Mouse (Mus musculus) Patski (cell line): Measurements from ENCODE around the gene Mpp4. TPM values are rescaled to one million over a fixed set of nuclear protein-coding genes. Genes with fewer than 3 reads are reported as not detected.

ENCODE experiments used
- ATAC-seq: fragments of 100-300 bp; one replicate; pipeline ENCODE4 v1.8.0; 2021
- CTCF ChIA-PET: fragments of 350-600 bp; sonication (Branson Sonifier 250); formaldehyde crosslinking; loops from one replicate; lab custom pipeline; 2022; ENCODE audit warnings: inconsistent platforms; lab: Charles Lee
- POLR2A ChIA-PET: fragments of 350-600 bp; sonication (Branson Sonifier 250); formaldehyde crosslinking; loops from one replicate; lab custom pipeline; 2022; ENCODE audit warnings: antibody characterized with exemption, inconsistent platforms; lab: Charles Lee
- DNase-seq: peaks from one replicate; pipeline ENCODE4 v3.0.0-alpha.2; 2011; ENCODE audit warnings: low read depth, low spot score
- H3K27me3 ChIP-seq: fragments of 371-371 bp; one replicate; pipeline ENCODE4 v1.5.1; 2021
- CTCF ChIP-seq: fragments of 100-300 bp; IDR thresholded peaks from one replicate; pipeline ENCODE4 v1.5.1; 2021
- in situ Hi-C: fragments of 300-500 bp; cut with MboI; formaldehyde crosslinking; loops from 3 replicates; pipeline ENCODE4 v1.11.1; 2018; ENCODE audit warnings: low pct_unique_long_range_greater_than_20kb, mixed read lengths
- polyA plus RNA-seq: library from polyadenylated mRNA; unstranded; gene quantifications from one replicate; pipeline ENCODE4 v1.2.3, GENCODE M21; 2021

Mpp4 gene
- polyA plus RNA-seq, 1 experiment from 2014 or later: 0.67 TPM

GRCm38 (mm10) chr1:59152346-59152745, 10.8 kb downstream of the Mpp4 start:
- no peak for TF ChIP-seq CTCF
- in situ Hi-C loops: loop anchor here (10.0 kb wide), 1 partner anchor 388 kb away; no protein-coding TSS in a partner anchor
- ATAC-seq (no peak), DNase-seq (no peak)
- ChIA-PET POLR2A (no interaction called here), CTCF (no interaction called here)
- no peaks in the 10 kb centered on the region for H3K27me3 ChIP-seq

- DNase-seq: no peak
- H3K27me3 ChIP-seq: no peaks in the 10 kb centered on the region
- ChIA-PET CTCF (interaction anchor here (1.1 to 1.4 kb wide), 2 partner anchors 8 to 18 kb away, joined by 3 to 4 read pairs; no protein-coding TSS in a partner anchor), POLR2A (no interaction called here)
- ATAC-seq: no peak
- in situ Hi-C loops: loop anchor here (10.0 kb wide), 1 partner anchor 386 kb away; no protein-coding TSS in a partner anchor
- TF ChIP-seq CTCF: peak; percentile 7
Measured at GRCm38 (mm10) chr1:59150542-59150941, 12.6 kb downstream of the Mpp4 start.

- DNase-seq: no peak
- H3K27me3 ChIP-seq: no peaks in the 10 kb centered on the region
- CTCF ChIA-PET: interaction anchor here (0.8 to 1.4 kb wide), 2 partner anchors 94 to 98 kb away, joined by 3 read pairs; no protein-coding TSS in a partner anchor
- POLR2A ChIA-PET: no interaction called here
- TF ChIP-seq CTCF: peak; percentile 62
- in situ Hi-C loops: loop anchor here (5.0 kb wide), 2 partner anchors 77 to 137 kb away; no protein-coding TSS in a partner anchor
- ATAC-seq: no peak
Measured at GRCm38 (mm10) chr1:59144543-59144942, 18.6 kb downstream of the Mpp4 start.

- ATAC-seq (no peak), DNase-seq (no peak)
- peak; percentile 86 for TF ChIP-seq CTCF
- H3K27me3 ChIP-seq: no peaks in the 10 kb centered on the region
- in situ Hi-C loops: loop anchor here (5.0 kb wide), 2 partner anchors 76 to 136 kb away; no protein-coding TSS in a partner anchor
- CTCF ChIA-PET: interaction anchor here (0.9 to 1.8 kb wide), 10 partner anchors 9 to 95 kb away, joined by 3 to 6 read pairs (median 4); no protein-coding TSS in a partner anchor
- POLR2A ChIA-PET: no interaction called here
Measured at GRCm38 (mm10) chr1:59142809-59143208, 20.4 kb downstream of the Mpp4 start.

GRCm38 (mm10) chr1:59134419-59134818, 28.8 kb downstream of the Mpp4 start:
- ATAC-seq (no peak), DNase-seq (no peak)
- no peak for TF ChIP-seq CTCF
- H3K27me3 ChIP-seq: peaks cover 4% of the 10 kb centered on the region
- CTCF ChIA-PET: interaction anchor here (0.6 kb wide), 1 partner anchor 10 kb away, joined by 3 read pairs; no protein-coding TSS in a partner anchor
- POLR2A ChIA-PET: interaction anchor here (0.8 kb wide), 1 partner anchor 24 kb away, joined by 3 read pairs; no protein-coding TSS in a partner anchor
- in situ Hi-C loops: no loop called here

GRCm38 (mm10) chr1:59128879-59129278, 34.3 kb downstream of the Mpp4 start:
- in situ Hi-C loops: no loop called here
- peaks cover 13% of the 10 kb centered on the region for H3K27me3 ChIP-seq
- DNase-seq (no peak), ATAC-seq (no peak)
- no peak for TF ChIP-seq CTCF
- ChIA-PET CTCF (interaction anchor here (1.7 kb wide), 1 partner anchor 14 kb away, joined by 6 read pairs; no protein-coding TSS in a partner anchor), POLR2A (no interaction called here)

- in situ Hi-C loops: no loop called here
- no peak for TF ChIP-seq CTCF
- ChIA-PET CTCF (interaction anchor here (1.2 kb wide), 1 partner anchor 113 kb away, joined by 3 read pairs; no protein-coding TSS in a partner anchor), POLR2A (no interaction called here)
- H3K27me3 ChIP-seq: peaks cover 9% of the 10 kb centered on the region
- no peak for ATAC-seq
- DNase-seq: no peak
Measured at GRCm38 (mm10) chr1:59125558-59125957, 37.6 kb downstream of the Mpp4 start.

- TF ChIP-seq CTCF: no peak
- CTCF ChIA-PET: no interaction called here
- H3K27me3 ChIP-seq: no peaks in the 10 kb centered on the region
- in situ Hi-C loops: no loop called here
- peak; percentile 75 for DNase-seq
- ATAC-seq: peak; percentile 94
- POLR2A ChIA-PET: interaction anchor here (1.0 kb wide), 1 partner anchor 11 kb away, joined by 4 read pairs; no protein-coding TSS in a partner anchor
Measured at GRCm38 (mm10) chr1:59119720-59120457, 43.3 kb downstream of the Mpp4 start, which contains the start of gene Tmem237. Tmem237 (minus strand) TSS chr1:59120408.

- in situ Hi-C loops: no loop called here
- POLR2A ChIA-PET: no interaction called here
Measured at GRCm38 (mm10) chr1:59110524-59110923, 52.7 kb downstream of the Mpp4 start.

GRCm38 (mm10) chr1:59102071-59102470, 61.1 kb downstream of the Mpp4 start:
- TF ChIP-seq CTCF: no peak
- ChIA-PET POLR2A (no interaction called here), CTCF (interaction anchor here (0.6 kb wide), 1 partner anchor 321 kb away, joined by 3 read pairs; no protein-coding TSS in a partner anchor)
- no peak for ATAC-seq
- DNase-seq: no peak
- H3K27me3 ChIP-seq: no peaks in the 10 kb centered on the region
- in situ Hi-C loops: no loop called here

More at GRCm38 (mm10) chr1:59110524-59110923, 52.7 kb downstream of the Mpp4 start:
- no peak for DNase-seq
- no peak for ATAC-seq
- CTCF ChIA-PET: no interaction called here
- TF ChIP-seq CTCF: no peak
- H3K27me3 ChIP-seq: no peaks in the 10 kb centered on the region

- in situ Hi-C loops: no loop called here
Measured at GRCm38 (mm10) chr1:59101020-59101419, 62.2 kb downstream of the Mpp4 start.

More at GRCm38 (mm10) chr1:59101020-59101419, 62.2 kb downstream of the Mpp4 start:
- H3K27me3 ChIP-seq: no peaks in the 10 kb centered on the region
- POLR2A ChIA-PET: no interaction called here
- DNase-seq (no peak), ATAC-seq (no peak)
- TF ChIP-seq CTCF: no peak
- CTCF ChIA-PET: interaction anchor here (1.1 to 1.4 kb wide), 2 partner anchors 10 to 13 kb away, joined by 3 read pairs; no protein-coding TSS in a partner anchor
